Mouse (Mus musculus): ENCODE results near the gene Prkaa1.

The Prkaa1 gene

DNA sequence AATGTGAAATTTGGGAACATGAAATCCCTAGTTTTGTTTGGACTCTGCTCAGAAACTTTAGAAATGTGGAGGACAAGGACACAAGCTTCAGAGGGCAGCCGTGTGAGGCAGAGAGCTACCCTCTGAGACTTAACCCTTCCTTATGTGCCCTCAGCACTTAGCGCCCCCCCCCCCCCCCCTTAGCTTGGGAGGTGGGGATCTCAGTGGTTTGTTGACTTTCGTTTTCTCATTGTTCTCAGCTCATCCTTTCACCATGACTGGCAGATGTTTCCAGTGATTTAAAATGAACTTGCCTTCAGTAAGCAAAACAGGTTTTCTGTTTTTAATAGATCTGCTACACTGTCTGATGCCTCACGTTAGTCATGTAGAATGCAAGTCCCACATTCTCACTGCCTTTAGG, 43.5 kb downstream of the Prkaa1 start:
- TF ChIP-seq GATA4 (IDR thresholded peaks at IDR 0.05; ENCODE audit: insufficient replicate concordance, low read length) = no peak

DNA sequence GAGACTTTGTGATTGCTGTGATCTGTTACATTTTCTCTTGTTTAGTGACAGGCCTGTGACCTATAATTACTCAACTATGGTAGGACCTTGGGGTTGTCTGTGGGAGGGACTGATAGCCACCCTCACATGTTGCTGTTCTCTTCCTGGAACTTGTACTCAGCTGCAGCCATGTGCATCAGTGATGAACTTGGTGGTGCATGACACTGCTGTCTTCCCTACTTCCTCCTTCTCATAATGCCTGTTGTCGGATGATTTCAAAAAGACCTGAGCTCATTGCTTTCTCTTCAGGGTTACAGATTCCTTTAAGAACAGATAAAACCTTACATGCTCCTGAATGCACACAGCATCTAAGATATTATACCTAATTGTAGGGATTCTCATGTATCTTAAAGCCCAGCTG, 44.4 kb downstream of the Prkaa1 start:
- TF ChIP-seq GATA4 (IDR thresholded peaks at IDR 0.05; ENCODE audit: insufficient replicate concordance, low read length) = no peak

DNA sequence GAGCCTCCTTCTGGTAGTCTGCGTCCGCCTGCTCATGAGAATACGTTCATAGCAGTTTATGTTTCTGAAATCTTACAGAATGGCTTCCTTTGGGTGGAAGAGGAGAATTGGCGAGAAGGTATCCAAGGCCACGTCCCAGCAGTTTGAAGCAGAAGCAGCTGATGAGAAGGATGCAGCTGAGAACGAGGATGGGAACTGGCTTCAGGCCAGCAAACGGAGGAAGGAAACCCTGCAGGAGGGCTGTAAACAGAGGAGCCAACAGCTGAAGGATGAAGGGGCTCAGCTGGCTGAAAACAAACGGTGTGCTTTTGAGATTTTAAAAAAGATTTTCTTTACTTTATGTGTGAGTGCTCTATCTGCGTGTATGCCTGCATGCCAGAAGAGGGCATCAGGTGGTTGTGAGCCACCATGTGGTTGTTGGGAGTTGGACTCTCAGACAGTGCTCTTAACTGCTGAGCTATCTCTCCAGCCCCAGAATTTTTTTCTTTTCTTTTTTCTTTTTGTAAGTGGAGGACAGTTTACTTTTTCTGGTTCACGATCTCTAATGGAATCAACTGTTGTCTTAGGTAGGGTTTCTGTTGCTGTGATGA, 45.9 kb downstream of the Prkaa1 start:
- no peak for TF ChIP-seq GATA4 (IDR thresholded peaks at IDR 0.05; ENCODE audit: insufficient replicate concordance, low read length)

DNA sequence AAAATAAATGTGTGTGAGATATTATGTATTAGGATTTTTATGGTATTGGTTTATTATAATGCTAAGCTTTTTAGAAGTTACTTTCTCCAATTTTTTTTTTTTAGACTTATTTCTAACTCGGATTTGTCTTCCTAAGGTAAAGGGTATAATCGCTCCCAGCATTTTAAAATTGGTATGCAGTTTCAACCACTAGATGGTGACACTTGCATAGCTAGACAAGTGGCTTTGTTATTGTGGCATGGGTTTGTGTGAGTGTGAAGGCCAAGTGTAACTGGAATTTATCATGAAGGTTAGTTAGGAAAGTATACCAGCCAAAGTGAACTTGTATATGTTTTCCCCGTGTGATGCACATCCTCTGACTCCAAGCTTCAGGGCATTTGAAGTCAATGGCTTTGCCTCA, 50.2 kb downstream of the Prkaa1 start:
- no peak for TF ChIP-seq GATA4 (IDR thresholded peaks at IDR 0.05; ENCODE audit: insufficient replicate concordance, low read length)

DNA sequence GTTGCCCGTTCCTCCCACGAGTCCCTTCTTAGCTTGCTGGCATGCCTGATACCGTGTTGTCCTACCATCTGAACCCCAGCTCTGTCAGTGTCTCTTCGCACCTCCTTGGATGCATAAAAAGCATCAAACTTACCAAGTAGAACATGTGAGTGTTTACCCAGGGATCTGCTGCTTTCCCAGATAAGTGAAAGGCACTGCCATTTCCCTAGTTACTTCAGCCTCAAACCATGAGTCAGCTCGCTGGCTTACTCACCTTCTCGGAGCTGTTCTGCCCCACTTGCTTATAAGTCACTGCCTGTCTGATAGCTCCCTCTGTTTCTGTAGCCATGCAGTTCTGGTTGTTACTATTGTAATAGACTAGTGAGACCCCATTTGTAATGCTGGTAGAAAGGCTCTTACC, 50.8 kb downstream of the Prkaa1 start:
- TF ChIP-seq GATA4 (IDR thresholded peaks at IDR 0.05; ENCODE audit: insufficient replicate concordance, low read length) = no peak

DNA sequence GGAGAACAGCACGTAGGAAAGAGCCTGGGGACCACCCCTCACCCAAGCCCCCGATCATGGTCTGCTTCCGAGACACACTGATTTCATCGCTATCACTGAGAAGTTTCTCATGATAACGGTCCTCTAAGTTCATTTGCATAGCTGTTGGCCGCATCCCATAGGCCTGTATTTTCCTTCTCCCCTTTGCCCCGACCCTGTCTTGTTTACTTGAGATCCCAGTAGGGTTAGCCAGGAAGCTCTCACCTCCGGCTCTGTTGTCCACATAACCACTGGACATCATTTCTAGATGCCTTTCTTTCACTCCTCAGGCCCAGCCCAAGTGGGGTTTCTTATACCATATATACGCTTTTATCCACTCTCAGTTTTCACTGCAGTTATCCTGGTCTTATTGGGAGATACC, 51.3 kb downstream of the Prkaa1 start:
- TF ChIP-seq GATA4 (IDR thresholded peaks at IDR 0.05; ENCODE audit: insufficient replicate concordance, low read length) = no peak

DNA sequence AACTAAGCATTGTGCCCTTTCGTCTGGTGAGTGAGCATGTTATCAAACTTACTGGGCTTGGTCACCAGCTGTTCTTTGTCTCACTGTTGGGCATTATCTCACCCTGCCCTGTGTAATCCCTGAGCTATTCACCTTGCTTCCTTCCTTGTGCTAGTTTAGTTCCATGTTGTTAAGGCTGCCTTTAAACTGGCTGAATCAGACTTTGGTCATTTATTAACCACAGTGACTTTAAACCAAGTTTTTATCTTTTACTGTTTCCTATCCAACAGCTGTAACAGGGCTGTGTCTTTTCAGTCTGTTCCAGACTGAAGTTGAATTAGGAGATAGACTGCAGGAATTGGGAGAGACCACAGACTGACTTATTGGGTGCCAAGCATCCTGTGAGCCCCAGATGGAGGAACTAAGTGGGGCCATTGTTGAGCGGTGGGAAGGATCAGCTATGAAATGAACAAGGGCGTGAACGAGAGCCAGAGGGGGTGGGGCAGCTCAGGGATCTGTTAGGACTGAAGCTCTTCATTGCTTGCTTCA, 52.4 kb downstream of the Prkaa1 start:
- peak; percentile 15; the same call in 1 of the 2 replicates for TF ChIP-seq GATA4 (IDR thresholded peaks at IDR 0.05; ENCODE audit: insufficient replicate concordance, low read length)

DNA sequence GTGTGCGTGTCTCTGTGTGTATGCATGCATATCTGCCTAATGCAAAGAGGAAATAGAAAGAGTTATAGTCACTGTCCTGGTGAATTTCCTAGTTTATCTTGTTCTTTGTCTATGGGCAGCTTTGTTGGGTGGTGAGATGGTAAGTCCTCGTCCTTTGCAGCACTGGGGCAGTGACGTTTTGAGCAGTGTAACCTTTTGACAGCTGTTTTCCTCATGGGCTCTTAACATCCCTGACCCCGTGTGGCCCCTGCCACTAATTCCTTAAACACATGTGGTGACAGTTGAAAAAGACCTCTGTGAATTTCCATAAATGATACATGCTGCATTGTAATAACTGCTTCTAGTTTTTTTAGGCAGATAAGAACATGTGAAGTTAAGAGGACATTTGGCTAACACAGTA, 53.0 kb downstream of the Prkaa1 start:
- TF ChIP-seq GATA4 (IDR thresholded peaks at IDR 0.05; ENCODE audit: insufficient replicate concordance, low read length) = no peak

DNA sequence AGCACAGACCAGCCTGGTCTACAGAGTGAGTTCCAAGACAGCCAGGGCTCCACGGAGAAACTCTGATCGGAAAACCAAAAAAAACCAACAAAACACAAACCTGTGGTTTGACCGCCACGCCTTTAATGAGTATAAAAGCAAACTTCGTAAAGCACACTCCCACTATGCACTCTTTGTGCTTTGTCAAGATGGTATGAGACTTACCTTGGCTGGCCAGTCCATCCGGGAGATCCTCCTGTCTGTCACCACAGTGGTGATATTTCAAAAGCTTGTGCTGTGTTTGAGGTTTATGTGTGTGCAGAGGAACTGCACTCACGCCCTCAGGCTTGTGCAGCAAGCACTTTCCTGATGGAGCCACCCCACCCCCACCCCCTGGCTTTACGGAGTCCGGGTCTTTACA, 61.6 kb downstream of the Prkaa1 start:
- TF ChIP-seq GATA4 (IDR thresholded peaks at IDR 0.05; ENCODE audit: insufficient replicate concordance, low read length) = no peak

DNA sequence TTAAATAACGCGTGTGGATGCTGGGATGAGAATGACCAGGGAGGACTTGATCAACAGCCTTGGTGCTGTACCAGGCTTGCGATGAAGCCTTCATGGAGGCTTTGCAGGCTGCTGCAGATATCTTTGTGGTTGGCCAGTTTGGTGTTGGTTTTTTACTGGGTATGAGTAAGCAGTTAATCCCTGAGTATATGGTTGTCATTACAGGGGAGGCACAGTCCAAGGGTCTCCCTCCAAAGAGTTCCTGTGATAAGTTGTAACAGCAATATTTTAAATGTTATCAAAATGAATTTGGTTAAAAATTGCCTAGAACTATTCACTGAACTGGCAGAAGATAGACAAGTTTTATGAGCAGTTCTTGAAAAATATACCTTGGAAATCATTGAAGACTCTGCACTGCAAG, 65.5 kb downstream of the Prkaa1 start:
- no peak for TF ChIP-seq GATA4 (IDR thresholded peaks at IDR 0.05; ENCODE audit: insufficient replicate concordance, low read length)

DNA sequence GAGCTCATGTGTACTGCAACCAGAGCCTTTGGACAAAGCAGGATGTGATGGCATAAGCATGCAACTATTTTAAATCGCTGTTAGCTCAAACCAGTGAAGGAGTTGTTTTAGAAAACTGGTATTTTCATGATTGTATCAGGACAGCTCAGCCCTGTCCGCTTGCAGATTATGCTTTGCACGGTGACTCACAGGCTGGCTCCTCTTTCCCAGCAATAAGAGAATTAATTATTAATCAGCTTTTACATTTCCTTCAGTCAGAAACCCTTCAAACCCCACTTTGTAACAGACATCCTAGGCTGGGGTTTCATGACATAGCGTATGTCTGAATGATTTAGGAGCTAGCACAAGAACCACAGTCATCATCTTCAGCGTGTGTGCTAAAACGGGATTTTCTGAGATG, 76.8 kb downstream of the Prkaa1 start:
- TF ChIP-seq GATA4 (IDR thresholded peaks at IDR 0.05; ENCODE audit: insufficient replicate concordance, low read length) = no peak
